Comparison of ENCODE assay signal across 14 mouse cellular contexts in genomic region chr13:69577181-69577834, GRCm38 (mm10).
"Had no signal": no experiment of that assay in that cellular context is flagged by ENCODE, and none has a peak within 500 bp of the region (broad histone marks: within the 10 kb centered on the region; RNA-seq: fewer than 3 reads in every experiment).

No protein-coding gene starts in this region.

- H3K4me3 ChIP-seq: liver, embryonic 13.5 days; midbrain, embryonic 13.5 days had no signal

- H3K9ac ChIP-seq: liver, embryonic 13.5 days; lung, embryonic 14.5 days; midbrain, embryonic 13.5 days had no signal

- H3K27ac ChIP-seq: left cerebral cortex, adult 2 months; liver, embryonic 13.5 days; macrophage; midbrain, embryonic 13.5 days had no signal

- DNase-seq: kidney, adult 8-10 months; kidney, postnatal 14 days; layer of hippocampus, adult 9-11 months; liver, embryonic 13.5 days; lung, embryonic 14.5 days; thymus, adult 2 months; thymus, postnatal 14 days; thymus, postnatal 4 days had no signal

- H3K4me1 ChIP-seq: liver, embryonic 13.5 days; midbrain, embryonic 13.5 days had no signal

- H3K27me3 ChIP-seq: liver, embryonic 13.5 days; midbrain, embryonic 13.5 days had no signal

- ATAC-seq: intestine, postnatal 0 days; lung, postnatal 0 days; midbrain, embryonic 13.5 days; midbrain, embryonic 16.5 days had no signal

- H3K4me2 ChIP-seq: liver, embryonic 13.5 days; lung, embryonic 14.5 days; midbrain, embryonic 13.5 days had no signal

- H3K9me3 ChIP-seq: liver, embryonic 13.5 days; midbrain, embryonic 13.5 days had no signal

- H3K36me3 ChIP-seq: liver, embryonic 13.5 days; midbrain, embryonic 13.5 days had no signal
